Mouse (Mus musculus): ENCODE data around the gene Nfatc2. TPM values are rescaled to one million over a fixed set of nuclear protein-coding genes. Genes with fewer than 3 reads are reported as not detected.

Nfatc2 gene
- total and polyA plus RNA-seq, 3 experiments = not detected

DNA sequence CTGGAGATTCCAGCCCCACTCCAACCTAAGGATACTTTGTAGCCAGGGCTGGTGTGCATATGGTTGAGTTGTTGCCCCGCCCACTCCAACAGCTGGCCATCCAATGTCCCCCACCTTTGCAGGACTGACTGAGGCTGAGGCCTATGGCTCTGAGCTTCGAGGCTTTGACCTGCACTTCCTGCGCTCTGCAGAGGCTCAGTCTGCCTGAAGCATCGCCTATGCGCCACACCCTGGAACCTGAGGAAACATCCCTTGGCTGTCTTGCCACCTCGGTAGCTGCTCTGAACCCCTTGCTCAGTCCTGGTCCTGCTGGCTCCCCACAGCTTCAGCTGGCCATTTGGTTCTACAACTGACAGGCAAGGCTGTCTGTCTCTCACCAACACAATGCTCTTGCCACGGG is 24.1 kb downstream of the Nfatc2 start:
- Histone ChIP-seq H3K4me1 (ENCODE audit: control insufficient read depth in 1 of 2, insufficient read depth in 2 of 2, low read length in 2 of 2) (no peaks in the 10 kb centered on the region), H3K4me3 (ENCODE audit: control insufficient read depth in 1 of 2, insufficient read depth in 1 of 2, low read depth in 2 of 2, low read length in 2 of 2) (no peak overlapping the region), H3K9ac (ENCODE audit: control insufficient read depth, low read depth, low read length, poor library complexity, severe bottlenecking) (no peak overlapping the region), H3K36me3 (ENCODE audit: control insufficient read depth in 1 of 2, insufficient read depth in 2 of 2, low read length in 2 of 2) (no peaks in the 10 kb centered on the region), H3K27ac (ENCODE audit: control insufficient read depth, low read depth, low read length) (no peak overlapping the region), H3K9me3 (replicated peaks; ENCODE audit: insufficient read depth, low read length) (no peaks in the 10 kb centered on the region), H3K79me2 (ENCODE audit: control insufficient read depth, insufficient read depth, low read length, poor library complexity) (no peaks in the 10 kb centered on the region), H3K27me3 (ENCODE audit: control insufficient read depth in 1 of 2, insufficient read depth in 2 of 2, low read length in 2 of 2) (no peaks in the 10 kb centered on the region)
- DNase-seq (ENCODE audit: low read depth, low spot score) = no peak
- TF ChIP-seq TAL1 (IDR thresholded peaks at IDR 0.05; ENCODE audit: low read length) (no peak), TCF12 (IDR thresholded peaks at IDR 0.05; ENCODE audit: low read depth, low read length) (no peak), BHLHE40 (IDR thresholded peaks at IDR 0.05; ENCODE audit: borderline replicate concordance, low read depth, low read length) (no peak), USF2 (IDR thresholded peaks at IDR 0.05; ENCODE audit: borderline replicate concordance in 1 of 2, insufficient read depth in 1 of 2, low read depth in 1 of 2, low read length in 2 of 2) (no peak), SIN3A (IDR thresholded peaks at IDR 0.05; ENCODE audit: low read length) (no peak), POLR2AphosphoS2 (IDR thresholded peaks at IDR 0.05; ENCODE audit: low read length) (no peak), ZC3H11A (IDR thresholded peaks at IDR 0.05; ENCODE audit: low read depth, low read length) (no peak), MYC (IDR thresholded peaks at IDR 0.05; ENCODE audit: low read depth, low read length) (no peak), JUND (IDR thresholded peaks at IDR 0.05; ENCODE audit: low read depth, low read length) (no peak), RAD21 (IDR thresholded peaks at IDR 0.05; ENCODE audit: low read depth, low read length) (no peak), MYB (IDR thresholded peaks at IDR 0.05; ENCODE audit: low read depth, low read length) (no peak), GABPA (IDR thresholded peaks at IDR 0.05; ENCODE audit: low read depth, low read length) (no peak), RCOR1 (IDR thresholded peaks at IDR 0.05; ENCODE audit: low read depth, low read length) (no peak), KAT2A (conservative IDR thresholded peaks at IDR 0.05; ENCODE audit: low read depth, low read length) (no peak), MAFK (IDR thresholded peaks at IDR 0.05; ENCODE audit: borderline replicate concordance, low read depth, low read length) (no peak)

DNA sequence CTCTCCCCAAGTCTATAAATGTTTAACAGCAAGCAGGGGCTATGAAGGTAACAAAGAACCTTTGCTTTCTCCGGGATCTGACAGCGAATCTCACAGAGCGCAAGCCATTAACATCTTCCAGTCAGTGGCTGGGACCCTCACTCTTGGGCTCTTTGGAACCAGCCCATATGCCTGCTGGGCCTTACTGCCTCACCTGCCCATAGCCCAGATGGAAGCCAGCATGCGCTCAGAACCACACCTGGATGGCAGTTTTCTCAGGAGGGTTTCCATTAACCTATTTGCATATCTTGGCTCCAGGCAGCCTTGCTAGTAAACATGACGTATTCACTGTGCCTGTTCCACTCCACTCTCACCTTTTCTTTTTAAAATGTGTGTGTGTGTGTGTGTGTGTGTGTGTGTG is 25.6 kb downstream of the Nfatc2 start:
- TF ChIP-seq E2F4 (IDR thresholded peaks at IDR 0.05; ENCODE audit: borderline replicate concordance, low read depth, low read length) (no peak), CHD2 (IDR thresholded peaks at IDR 0.05; ENCODE audit: low read length) (no peak), MXI1 (IDR thresholded peaks at IDR 0.05; ENCODE audit: low read depth, low read length) (no peak), UBTF (IDR thresholded peaks at IDR 0.05; ENCODE audit: borderline replicate concordance, insufficient read depth, low read depth, low read length) (no peak), TCF12 (IDR thresholded peaks at IDR 0.05; ENCODE audit: low read depth, low read length) (no peak), POLR2A (IDR thresholded peaks at IDR 0.05; ENCODE audit: control insufficient read depth in 1 of 2, insufficient read depth in 1 of 2, low read depth in 1 of 2, low read length in 2 of 2, poor library complexity in 1 of 2) (no peak), GABPA (IDR thresholded peaks at IDR 0.05; ENCODE audit: low read depth, low read length) (no peak), POLR2AphosphoS2 (IDR thresholded peaks at IDR 0.05; ENCODE audit: low read length) (no peak), ZC3H11A (IDR thresholded peaks at IDR 0.05; ENCODE audit: low read depth, low read length) (no peak), ZKSCAN1 (IDR thresholded peaks at IDR 0.05; ENCODE audit: low read depth, low read length) (no peak), TAL1 (IDR thresholded peaks at IDR 0.05; ENCODE audit: low read length) (no peak), KAT2A (conservative IDR thresholded peaks at IDR 0.05; ENCODE audit: low read depth, low read length) (no peak), NELFE (IDR thresholded peaks at IDR 0.05; ENCODE audit: low read depth, low read length) (no peak), NRF1 (IDR thresholded peaks at IDR 0.05; ENCODE audit: insufficient read depth, low read depth, low read length, poor library complexity, severe bottlenecking) (no peak), MAX (IDR thresholded peaks at IDR 0.05; ENCODE audit: low read length) (no peak), SMC3 (IDR thresholded peaks at IDR 0.05; ENCODE audit: low read depth, low read length) (no peak), BHLHE40 (IDR thresholded peaks at IDR 0.05; ENCODE audit: borderline replicate concordance, low read depth, low read length) (no peak), JUND (IDR thresholded peaks at IDR 0.05; ENCODE audit: low read depth, low read length) (no peak)
- Histone ChIP-seq H3K27ac (ENCODE audit: control insufficient read depth, low read depth, low read length) (no peak overlapping the region), H3K9me3 (replicated peaks; ENCODE audit: insufficient read depth, low read length) (no peaks in the 10 kb centered on the region), H3K79me2 (ENCODE audit: control insufficient read depth, insufficient read depth, low read length, poor library complexity) (no peaks in the 10 kb centered on the region), H3K9ac (ENCODE audit: control insufficient read depth, low read depth, low read length, poor library complexity, severe bottlenecking) (no peak overlapping the region), H3K4me1 (ENCODE audit: control insufficient read depth in 1 of 2, insufficient read depth in 2 of 2, low read length in 2 of 2) (no peaks in the 10 kb centered on the region), H3K27me3 (ENCODE audit: control insufficient read depth in 1 of 2, insufficient read depth in 2 of 2, low read length in 2 of 2) (no peaks in the 10 kb centered on the region), H3K4me3 (ENCODE audit: control insufficient read depth in 1 of 2, insufficient read depth in 1 of 2, low read depth in 2 of 2, low read length in 2 of 2) (no peak overlapping the region), H3K36me3 (ENCODE audit: control insufficient read depth in 1 of 2, insufficient read depth in 2 of 2, low read length in 2 of 2) (no peaks in the 10 kb centered on the region)
- DNase-seq (ENCODE audit: low read depth, low spot score) = no peak

Data from MEL (cell line).